Mouse (Mus musculus) CD4-positive helper T cell, adult 2 months (primary cell): ENCODE measurements around the gene Bmx.

Experiments
- DNase-seq: peaks from one replicate; pipeline ENCODE4 v3.0.0-alpha.2; 2012; ENCODE audit warnings: low read depth, missing footprints, low spot score

The Bmx gene

DNA sequence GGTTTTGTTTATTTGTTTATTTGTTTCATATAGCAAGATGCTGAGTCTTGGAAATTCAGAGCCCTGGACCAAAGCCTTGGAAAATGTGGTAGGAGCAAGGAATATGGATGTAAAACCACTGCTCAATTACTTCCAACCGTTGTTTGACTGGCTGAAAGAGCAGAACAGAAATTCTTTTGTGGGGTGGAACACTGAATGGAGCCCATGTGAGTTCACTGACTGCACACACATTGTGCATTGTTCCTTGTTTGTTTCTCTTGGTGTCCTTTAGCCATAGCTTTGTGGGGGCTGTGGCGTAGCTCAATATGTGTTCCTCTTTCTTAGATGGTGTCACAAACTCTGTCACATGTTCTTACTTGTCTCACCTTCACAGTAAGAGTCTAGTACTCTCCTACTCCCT lies 82.2 kb downstream of the Bmx start:
- DNase-seq, result no peak

DNA sequence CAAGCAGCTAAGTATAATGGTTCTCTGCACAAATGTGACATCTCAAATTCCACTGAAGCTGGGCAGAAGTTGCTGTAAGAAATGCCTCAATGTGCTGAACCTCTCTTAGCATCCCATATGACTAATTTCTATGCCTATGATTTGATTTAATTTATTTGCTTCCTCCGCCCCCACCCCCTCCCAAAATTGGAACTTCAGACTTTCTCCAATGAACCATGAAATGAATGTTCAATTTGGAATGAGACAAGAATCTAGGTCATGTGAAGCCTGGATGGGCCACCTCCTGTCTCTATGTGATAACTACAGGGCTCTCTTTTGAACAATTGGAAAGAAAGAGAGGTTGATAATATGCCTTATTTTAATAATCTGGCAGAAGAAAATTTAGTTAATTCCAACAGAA lies 82.7 kb downstream of the Bmx start:
- no peak for DNase-seq

DNA sequence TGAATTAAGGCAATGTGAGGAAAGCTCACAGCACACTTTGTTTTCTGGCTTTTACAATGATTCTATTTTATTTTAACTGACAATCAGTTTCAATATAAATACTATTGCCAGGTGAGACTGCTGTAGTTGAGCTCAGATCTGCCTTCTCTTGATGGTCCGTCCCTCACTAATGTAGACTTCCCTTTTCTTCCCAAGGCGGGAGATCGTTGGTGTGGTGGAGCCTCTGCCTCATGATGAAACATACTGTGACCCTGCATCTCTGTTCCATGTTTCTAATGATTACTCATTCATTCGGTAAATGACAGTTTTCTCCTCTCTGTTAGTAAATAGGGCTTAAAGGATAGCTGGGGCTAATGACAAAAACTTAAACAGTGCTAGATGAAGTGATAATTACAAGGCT lies 84.1 kb downstream of the Bmx start:
- DNase-seq, result no peak

GRCm38 (mm10) chrX:164171034-164171433 lies 87.0 kb downstream of the Bmx start:
- no peak for DNase-seq

DNA sequence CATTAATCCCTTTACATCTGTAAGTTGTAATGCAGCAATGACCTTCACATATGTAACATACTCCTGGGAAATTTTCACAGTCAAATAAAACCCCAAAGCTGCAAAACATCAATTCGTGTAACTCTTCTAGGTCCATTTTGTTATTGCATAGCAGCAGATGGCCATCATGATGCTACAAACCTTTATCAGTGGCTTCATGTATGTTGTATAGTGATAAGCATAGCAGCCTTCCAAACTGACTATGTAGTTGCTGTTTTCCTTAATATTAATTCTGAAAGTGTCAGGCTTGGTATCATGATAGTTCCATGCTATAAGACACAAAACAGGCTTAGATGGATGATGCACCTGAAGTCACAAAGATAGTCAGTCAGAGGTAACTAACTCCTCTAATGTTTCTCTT lies 93.3 kb downstream of the Bmx start:
- no peak for DNase-seq

GRCm38 (mm10) chrX:164154594-164154993 lies 103.4 kb downstream of the Bmx start:
- DNase-seq, result no peak

DNA sequence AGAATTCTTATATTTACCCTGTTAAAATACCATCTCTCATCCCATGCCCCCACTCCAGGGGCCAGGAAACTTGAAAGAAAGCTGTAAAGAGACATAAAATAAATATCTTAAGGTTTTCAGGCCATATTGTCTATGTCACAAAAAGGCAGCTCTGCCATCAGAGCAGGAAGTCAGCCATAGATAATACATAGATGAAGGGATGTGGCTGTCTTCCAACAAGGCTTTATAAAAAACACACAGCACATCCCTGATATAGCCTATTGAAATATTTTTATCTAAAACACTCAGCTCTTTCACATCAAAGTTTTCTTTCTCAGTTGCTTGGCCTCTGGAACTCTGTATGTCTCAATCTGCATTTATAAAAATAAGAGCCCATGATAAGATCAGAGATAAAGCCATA lies 104.4 kb downstream of the Bmx start:
- DNase-seq, result no peak

- no peak for DNase-seq
Measured at GRCm38 (mm10) chrX:164152703-164153102, 105.3 kb downstream of the Bmx start.

DNA sequence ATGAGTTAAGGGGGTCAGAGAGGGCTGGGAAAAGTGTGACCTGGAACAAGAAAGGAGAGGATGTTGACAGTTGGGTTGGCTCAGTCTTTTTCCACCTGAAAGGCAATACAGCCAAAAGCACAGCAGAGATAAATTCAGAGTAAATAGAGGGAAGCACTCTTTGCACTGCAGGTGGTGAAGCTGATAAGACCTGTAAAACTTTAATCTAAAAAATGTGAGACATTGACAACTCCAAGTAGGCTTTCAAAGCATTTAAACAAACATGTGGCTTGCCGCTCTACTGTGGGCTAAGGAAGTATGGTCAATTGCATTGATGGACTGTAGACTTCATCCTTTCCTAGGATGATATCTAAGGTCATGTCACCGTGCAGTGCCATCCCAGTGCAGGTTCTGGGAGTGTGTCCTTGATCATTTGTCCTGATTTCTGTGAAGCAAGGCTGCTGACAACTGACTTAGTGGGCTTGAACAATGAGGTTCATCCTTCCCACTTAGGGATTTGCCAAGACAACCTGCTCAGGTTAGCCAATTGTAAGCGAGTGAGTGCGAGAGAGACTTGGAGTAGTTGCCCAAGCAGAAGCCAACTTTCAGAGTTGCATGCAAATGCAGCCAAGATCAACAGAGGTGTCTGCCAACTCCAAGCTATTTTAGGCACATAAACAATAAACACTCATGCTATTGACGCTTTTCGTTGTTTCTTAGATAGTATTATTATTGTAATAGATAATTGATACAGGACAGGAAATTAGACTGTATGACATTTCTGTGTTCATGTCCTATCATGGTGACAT lies 112.3 kb downstream of the Bmx start:
- DNase-seq, result no peak
